Mouse (Mus musculus): ENCODE measurements around the gene Cdadc1. TPM values are rescaled to one million over a fixed set of nuclear protein-coding genes. Genes with fewer than 3 reads are reported as not detected.

Cdadc1 gene
- polyA plus RNA-seq, 1 experiment from 2014 or later: 24.2 TPM

- WGBS: 34% methylated on average over 5 of the region's 5 CpGs
- TF ChIP-seq EP300 (optimal IDR thresholded peaks at IDR 0.05): no peak
- TF ChIP-seq CTCF (IDR thresholded peaks at IDR 0.05; ENCODE audit: low read depth): no peak
- no peaks in the 10 kb centered on the region; the same call in 1 of the 2 replicates for H3K4me1 ChIP-seq (replicated peaks; ENCODE audit: control insufficient read depth, insufficient read depth)
- no peak overlapping the region for H3K4me2 ChIP-seq (replicated peaks; ENCODE audit: low read depth)
- no peak overlapping the region for H3K27ac ChIP-seq (replicated peaks)
- no peaks in the 10 kb centered on the region for H3K27me3 ChIP-seq (ENCODE audit: control insufficient read depth, insufficient read depth, low read length)
- no peaks in the 10 kb centered on the region for H3K9me3 ChIP-seq (ENCODE audit: control insufficient read depth, low read length)
- no peaks in the 10 kb centered on the region for H3K36me3 ChIP-seq (ENCODE audit: control insufficient read depth, insufficient read depth, low read length)
- H3K9ac ChIP-seq (ENCODE audit: low read length): no peak overlapping the region
- DNase-seq (ENCODE audit: low spot score) (no peak), ATAC-seq (ENCODE audit: low FRiP score, low TSS enrichment) (no peak)
- H3K4me3 ChIP-seq (ENCODE audit: low read depth, low read length): no peak overlapping the region
Observed at GRCm38 (mm10) chr14:59641856-59642255, 44.1 kb upstream of the Cdadc1 start.

GRCm38 (mm10) chr14:59638906-59639703 lies 41.3 kb upstream of the Cdadc1 start:
- Histone ChIP-seq H3K4me3 (ENCODE audit: low read depth, low read length) (no peak overlapping the region), H3K27me3 (ENCODE audit: control insufficient read depth, insufficient read depth, low read length) (no peaks in the 10 kb centered on the region), H3K9me3 (ENCODE audit: control insufficient read depth, low read length) (no peaks in the 10 kb centered on the region), H3K9ac (ENCODE audit: low read length) (no peak overlapping the region), H3K4me2 (replicated peaks; ENCODE audit: low read depth) (no peak overlapping the region), H3K4me1 (replicated peaks; ENCODE audit: control insufficient read depth, insufficient read depth) (no peaks in the 10 kb centered on the region; the same call in 1 of the 2 replicates), H3K36me3 (ENCODE audit: control insufficient read depth, insufficient read depth, low read length) (no peaks in the 10 kb centered on the region), H3K27ac (replicated peaks) (peak overlapping the region; percentile 49)
- TF ChIP-seq CTCF (IDR thresholded peaks at IDR 0.05; ENCODE audit: low read depth): no peak
- TF ChIP-seq EP300 (optimal IDR thresholded peaks at IDR 0.05): no peak
- DNase-seq (ENCODE audit: low spot score) (peak; percentile 55), ATAC-seq (ENCODE audit: low FRiP score, low TSS enrichment) (peak; percentile 71; the same call in 1 of the 2 replicates)
- 32% methylated on average over 7 of the region's 7 CpGs for WGBS

GRCm38 (mm10) chr14:59633988-59634387 lies 36.2 kb upstream of the Cdadc1 start:
- H3K4me2 ChIP-seq (replicated peaks; ENCODE audit: low read depth): no peak overlapping the region
- TF ChIP-seq EP300 (optimal IDR thresholded peaks at IDR 0.05): no peak
- no peak for TF ChIP-seq CTCF (IDR thresholded peaks at IDR 0.05; ENCODE audit: low read depth)

GRCm38 (mm10) chr14:59633295-59633898 lies 35.6 kb upstream of the Cdadc1 start:
- no peak for TF ChIP-seq EP300 (optimal IDR thresholded peaks at IDR 0.05)
- TF ChIP-seq CTCF (IDR thresholded peaks at IDR 0.05; ENCODE audit: low read depth): no peak
- 71% methylated on average over 5 of the region's 5 CpGs for WGBS

More at GRCm38 (mm10) chr14:59633988-59634387, 36.2 kb upstream of the Cdadc1 start:
- ATAC-seq (ENCODE audit: low FRiP score, low TSS enrichment) (no peak; the same call in 1 of the 2 replicates), DNase-seq (ENCODE audit: low spot score) (no peak)
- Histone ChIP-seq H3K4me1 (replicated peaks; ENCODE audit: control insufficient read depth, insufficient read depth) (no peaks in the 10 kb centered on the region; the same call in 1 of the 2 replicates), H3K27ac (replicated peaks) (no peak overlapping the region), H3K9me3 (ENCODE audit: control insufficient read depth, low read length) (no peaks in the 10 kb centered on the region), H3K4me3 (ENCODE audit: low read depth, low read length) (no peak overlapping the region), H3K9ac (ENCODE audit: low read length) (no peak overlapping the region), H3K27me3 (ENCODE audit: control insufficient read depth, insufficient read depth, low read length) (no peaks in the 10 kb centered on the region), H3K36me3 (ENCODE audit: control insufficient read depth, insufficient read depth, low read length) (no peaks in the 10 kb centered on the region)
- 80% methylated on average over 9 of the region's 9 CpGs for WGBS

GRCm38 (mm10) chr14:59632067-59632466 lies 34.3 kb upstream of the Cdadc1 start:
- H3K27me3 ChIP-seq (ENCODE audit: control insufficient read depth, insufficient read depth, low read length): no peaks in the 10 kb centered on the region
- no peak overlapping the region for H3K4me2 ChIP-seq (replicated peaks; ENCODE audit: low read depth)
- no peaks in the 10 kb centered on the region for H3K4me1 ChIP-seq (replicated peaks; ENCODE audit: control insufficient read depth, insufficient read depth)
- no peak for DNase-seq (ENCODE audit: low spot score)
- no peaks in the 10 kb centered on the region for H3K36me3 ChIP-seq (ENCODE audit: control insufficient read depth, insufficient read depth, low read length)
- H3K9me3 ChIP-seq (ENCODE audit: control insufficient read depth, low read length): no peaks in the 10 kb centered on the region
- no peak for TF ChIP-seq EP300 (optimal IDR thresholded peaks at IDR 0.05)
- TF ChIP-seq CTCF (IDR thresholded peaks at IDR 0.05; ENCODE audit: low read depth): no peak
- H3K27ac ChIP-seq (replicated peaks): no peak overlapping the region
- H3K4me3 ChIP-seq (ENCODE audit: low read depth, low read length): no peak overlapping the region
- no peak for ATAC-seq (ENCODE audit: low FRiP score, low TSS enrichment)
- no peak overlapping the region for H3K9ac ChIP-seq (ENCODE audit: low read length)
- 97% methylated on average over 6 of the region's 6 CpGs for WGBS

More at GRCm38 (mm10) chr14:59633295-59633898, 35.6 kb upstream of the Cdadc1 start:
- Histone ChIP-seq H3K9me3 (ENCODE audit: control insufficient read depth, low read length) (no peaks in the 10 kb centered on the region), H3K27me3 (ENCODE audit: control insufficient read depth, insufficient read depth, low read length) (no peaks in the 10 kb centered on the region), H3K4me3 (ENCODE audit: low read depth, low read length) (no peak overlapping the region), H3K27ac (replicated peaks) (no peak overlapping the region), H3K9ac (ENCODE audit: low read length) (no peak overlapping the region), H3K4me1 (replicated peaks; ENCODE audit: control insufficient read depth, insufficient read depth) (no peaks in the 10 kb centered on the region), H3K4me2 (replicated peaks; ENCODE audit: low read depth) (no peak overlapping the region), H3K36me3 (ENCODE audit: control insufficient read depth, insufficient read depth, low read length) (no peaks in the 10 kb centered on the region)
- no peak; the same call in 1 of the 2 replicates for ATAC-seq (ENCODE audit: low FRiP score, low TSS enrichment)
- DNase-seq (ENCODE audit: low spot score): no peak

GRCm38 (mm10) chr14:59630096-59630495 lies 32.3 kb upstream of the Cdadc1 start:
- 91% methylated on average over 9 of the region's 9 CpGs for WGBS
- DNase-seq (ENCODE audit: low spot score) (no peak), ATAC-seq (ENCODE audit: low FRiP score, low TSS enrichment) (no peak)
- H3K9me3 ChIP-seq (ENCODE audit: control insufficient read depth, low read length): no peaks in the 10 kb centered on the region
- H3K4me1 ChIP-seq (replicated peaks; ENCODE audit: control insufficient read depth, insufficient read depth): no peaks in the 10 kb centered on the region
- no peak overlapping the region for H3K27ac ChIP-seq (replicated peaks)
- H3K36me3 ChIP-seq (ENCODE audit: control insufficient read depth, insufficient read depth, low read length): no peaks in the 10 kb centered on the region
- no peak overlapping the region for H3K4me2 ChIP-seq (replicated peaks; ENCODE audit: low read depth)
- no peak overlapping the region for H3K9ac ChIP-seq (ENCODE audit: low read length)
- no peaks in the 10 kb centered on the region for H3K27me3 ChIP-seq (ENCODE audit: control insufficient read depth, insufficient read depth, low read length)
- TF ChIP-seq EP300 (optimal IDR thresholded peaks at IDR 0.05): no peak
- no peak for TF ChIP-seq CTCF (IDR thresholded peaks at IDR 0.05; ENCODE audit: low read depth)
- H3K4me3 ChIP-seq (ENCODE audit: low read depth, low read length): no peak overlapping the region

Data from stomach, postnatal 0 days (tissue).